Mouse (Mus musculus) limb, embryonic 11.5 days (tissue): ENCODE data around the gene Ddr2. TPM values are rescaled to one million over a fixed set of nuclear protein-coding genes. Genes with fewer than 3 reads are reported as not detected.

Experiments used
- ATAC-seq: fragments of 200-750 bp; cut with Nextera tagmentation; 2 replicates; pipeline ENCODE4 v1.8.0; 2017; ENCODE audit warnings: low read depth; ENCODE audit not compliant: insufficient number of reproducible peaks, low FRiP score, low TSS enrichment
- DNase-seq: peaks from one replicate; pipeline ENCODE4 v3.0.0-alpha.2; 2015; ENCODE audit warnings: low spot score
- H3K27ac ChIP-seq: fragments of 300-500 bp; sonication (generic); replicated peaks from 2 replicates; pipeline ENCODE4 v1.5.1; 2014; ENCODE audit warnings: low read depth, mild to moderate bottlenecking, low read length
- H3K27me3 ChIP-seq: fragments of 300-500 bp; sonication (generic); 2 replicates; pipeline ENCODE4 v1.6.1; 2014; ENCODE audit warnings: mild to moderate bottlenecking, low read length, mixed read lengths; ENCODE audit not compliant: control insufficient read depth, insufficient read depth
- H3K36me3 ChIP-seq: fragments of 300-500 bp; sonication (generic); 2 replicates; pipeline ENCODE4 v1.6.1; 2014; ENCODE audit warnings: mild to moderate bottlenecking, low read length, moderate library complexity, mixed read lengths; ENCODE audit not compliant: control insufficient read depth, insufficient read depth
- H3K4me1 ChIP-seq: fragments of 300-500 bp; sonication (generic); 2 replicates; pipeline ENCODE4 v1.6.1; 2014; ENCODE audit warnings: low read length, mixed read lengths; ENCODE audit not compliant: control insufficient read depth, insufficient read depth
- H3K4me2 ChIP-seq: fragments of 300-500 bp; sonication (generic); 2 replicates; pipeline ENCODE4 v1.6.1; 2014; ENCODE audit warnings: low read depth, mild to moderate bottlenecking, moderate library complexity; ENCODE audit not compliant: severe bottlenecking
- H3K4me3 ChIP-seq: fragments of 300-500 bp; sonication (generic); 2 replicates; pipeline ENCODE4 v1.5.1; 2014; ENCODE audit warnings: low read depth, low read length
- H3K9ac ChIP-seq: fragments of 300-500 bp; sonication (generic); 2 replicates; pipeline ENCODE4 v1.6.1; 2014; ENCODE audit warnings: mild to moderate bottlenecking, low read length
- H3K9me3 ChIP-seq: fragments of 300-500 bp; sonication (generic); 2 replicates; pipeline ENCODE4 v1.6.1; 2016; ENCODE audit warnings: low read length; ENCODE audit not compliant: control insufficient read depth
- WGBS: fragments of 180-500 bp; shearing (Covaris S2); extraction: QIAGEN DNeasy Blood & Tissue Kit; methylation state at CpG from one replicate; pipeline ENCODE4 v1.1.7; 2014; 5-methylcytosine and 5-hydroxymethylcytosine counted together
- polyA plus RNA-seq: library from polyadenylated mRNA; unstranded; fragments of >200 nt; fragmentation: Nextera tagmentation; extraction: Ambion mirVana; gene quantifications from 2 replicates; pipeline ENCODE4 v1.2.1, GENCODE M21; 2014

Ddr2 gene
- polyA plus RNA-seq, 1 experiment from 2014 or later = 104 TPM

DNA sequence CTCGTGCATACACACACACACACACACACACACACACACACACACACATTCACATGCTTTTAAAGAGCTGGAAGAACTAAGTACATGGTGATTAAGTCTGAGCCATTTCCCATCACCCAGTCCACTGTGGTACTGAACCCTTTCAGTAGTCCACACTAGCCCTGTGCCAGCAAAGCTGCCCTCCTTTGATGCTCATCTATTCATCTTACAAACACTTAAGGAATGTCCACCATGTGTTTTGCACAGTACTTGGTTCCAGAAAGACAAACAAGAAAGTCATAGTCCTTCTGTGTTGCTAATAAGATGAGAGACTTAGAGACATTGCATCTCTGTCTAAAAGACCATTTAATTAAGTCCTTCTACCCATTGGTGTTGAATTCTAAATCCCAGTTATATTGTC is 29.7 kb downstream of the Ddr2 start:
- H3K36me3 ChIP-seq = no peaks in the 10 kb centered on the region
- H3K4me2 ChIP-seq = no peak overlapping the region
- no peak overlapping the region for H3K27ac ChIP-seq
- H3K4me3 ChIP-seq = no peak overlapping the region
- H3K27me3 ChIP-seq = no peaks in the 10 kb centered on the region
- DNase-seq (no peak), ATAC-seq (no peak)
- no peaks in the 10 kb centered on the region for H3K4me1 ChIP-seq
- H3K9me3 ChIP-seq = no peaks in the 10 kb centered on the region
- no peak overlapping the region for H3K9ac ChIP-seq
- WGBS = 100% methylated on average over 1 of the region's 1 CpGs

- Histone ChIP-seq H3K9me3 (no peaks in the 10 kb centered on the region), H3K36me3 (no peaks in the 10 kb centered on the region; the same call in 1 of the 2 replicates), H3K4me3 (no peak overlapping the region), H3K9ac (no peak overlapping the region), H3K27ac (no peak overlapping the region), H3K4me1 (no peaks in the 10 kb centered on the region), H3K4me2 (no peak overlapping the region), H3K27me3 (no peaks in the 10 kb centered on the region)
- ATAC-seq (no peak), DNase-seq (no peak)
- 75% methylated on average over 2 of the region's 2 CpGs for WGBS
These were observed 31.1 kb downstream of the Ddr2 start for GRCm38 (mm10) chr1:170079465-170079864.

DNA sequence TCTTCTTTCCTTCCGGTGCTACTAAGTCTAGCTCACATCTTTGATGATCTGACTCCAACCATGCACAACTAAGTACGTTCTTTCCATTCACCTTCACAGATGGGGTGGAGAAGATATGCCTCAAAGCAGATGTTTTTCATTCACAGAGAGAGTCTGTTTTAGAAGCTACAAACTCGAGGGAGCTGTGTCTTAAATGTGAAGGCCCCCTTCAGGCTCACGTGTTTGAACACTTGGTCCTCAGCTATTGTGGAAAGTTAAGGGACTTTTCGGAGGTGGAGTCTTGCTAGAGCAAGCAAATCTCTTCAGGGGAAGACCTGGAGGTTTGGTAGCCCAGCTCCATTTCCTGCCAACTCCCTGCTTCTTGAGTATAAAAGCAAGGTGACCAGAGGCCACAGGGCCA is 34.2 kb downstream of the Ddr2 start:
- Histone ChIP-seq H3K4me3 (no peak overlapping the region), H3K9ac (no peak overlapping the region), H3K4me2 (no peak overlapping the region), H3K27ac (no peak overlapping the region), H3K4me1 (no peaks in the 10 kb centered on the region), H3K9me3 (no peaks in the 10 kb centered on the region), H3K27me3 (no peaks in the 10 kb centered on the region), H3K36me3 (no peaks in the 10 kb centered on the region; the same call in 1 of the 2 replicates)
- ATAC-seq (no peak), DNase-seq (no peak)
- 81% methylated on average over 5 of the region's 5 CpGs for WGBS

DNA sequence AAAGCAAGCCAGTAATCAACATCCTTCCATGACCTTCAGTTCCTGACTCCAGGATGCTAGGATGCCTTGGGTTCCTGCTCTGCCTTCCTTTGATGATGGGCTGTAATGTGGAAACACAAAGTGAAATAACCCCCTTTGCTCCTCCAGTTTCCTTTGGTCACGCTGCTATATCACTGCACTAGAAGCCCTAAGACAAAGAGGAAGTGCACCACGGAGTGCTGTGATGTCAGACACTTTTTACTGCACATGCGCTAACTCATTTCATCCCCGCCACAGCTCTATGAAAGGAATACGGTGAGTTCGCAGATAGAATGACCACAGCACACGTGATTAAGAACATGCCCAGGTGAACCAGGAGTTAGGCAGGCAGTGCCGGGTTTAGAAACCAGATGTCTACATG is 36.8 kb downstream of the Ddr2 start:
- Histone ChIP-seq H3K4me3 (no peak overlapping the region), H3K36me3 (no peaks in the 10 kb centered on the region; the same call in 1 of the 2 replicates), H3K4me2 (no peak overlapping the region), H3K27ac (no peak overlapping the region), H3K4me1 (no peaks in the 10 kb centered on the region), H3K27me3 (no peaks in the 10 kb centered on the region), H3K9ac (no peak overlapping the region), H3K9me3 (no peaks in the 10 kb centered on the region)
- WGBS = 78% methylated on average over 8 of the region's 8 CpGs
- DNase-seq (no peak), ATAC-seq (no peak)

- ATAC-seq = no peak
- H3K4me2 ChIP-seq = no peak overlapping the region
- no peaks in the 10 kb centered on the region for H3K9me3 ChIP-seq
- no peak overlapping the region for H3K9ac ChIP-seq
- H3K27ac ChIP-seq = no peak overlapping the region
- H3K27me3 ChIP-seq = no peaks in the 10 kb centered on the region
- no peak overlapping the region for H3K4me3 ChIP-seq
- DNase-seq = no peak
- 89% methylated on average over 5 of the region's 5 CpGs for WGBS
- no peaks in the 10 kb centered on the region; the same call in 1 of the 2 replicates for H3K36me3 ChIP-seq
- H3K4me1 ChIP-seq = no peaks in the 10 kb centered on the region
These were observed 41.4 kb downstream of the Ddr2 start for GRCm38 (mm10) chr1:170069143-170069542.

GRCm38 (mm10) chr1:170065931-170066330 is 44.6 kb downstream of the Ddr2 start:
- ATAC-seq (no peak), DNase-seq (no peak)
- Histone ChIP-seq H3K36me3 (no peaks in the 10 kb centered on the region; the same call in 1 of the 2 replicates), H3K4me1 (no peaks in the 10 kb centered on the region), H3K9ac (no peak overlapping the region), H3K9me3 (no peaks in the 10 kb centered on the region), H3K4me2 (no peak overlapping the region), H3K4me3 (no peak overlapping the region), H3K27me3 (no peaks in the 10 kb centered on the region), H3K27ac (no peak overlapping the region)
- 70% methylated on average over 2 of the region's 2 CpGs for WGBS

GRCm38 (mm10) chr1:170065009-170065408 is 45.6 kb downstream of the Ddr2 start:
- ATAC-seq (no peak), DNase-seq (no peak)
- no peaks in the 10 kb centered on the region for H3K27me3 ChIP-seq
- H3K36me3 ChIP-seq = no peaks in the 10 kb centered on the region; the same call in 1 of the 2 replicates
- H3K9ac ChIP-seq = no peak overlapping the region
- H3K9me3 ChIP-seq = no peaks in the 10 kb centered on the region
- H3K4me3 ChIP-seq = no peak overlapping the region
- no peaks in the 10 kb centered on the region for H3K4me1 ChIP-seq
- 86% methylated on average over 8 of the region's 8 CpGs for WGBS
- H3K4me2 ChIP-seq = no peak overlapping the region
- H3K27ac ChIP-seq = no peak overlapping the region

GRCm38 (mm10) chr1:170064083-170064494 is 46.5 kb downstream of the Ddr2 start:
- Histone ChIP-seq H3K27ac (no peak overlapping the region), H3K36me3 (no peaks in the 10 kb centered on the region; the same call in 1 of the 2 replicates), H3K9me3 (no peaks in the 10 kb centered on the region), H3K27me3 (no peaks in the 10 kb centered on the region), H3K4me2 (no peak overlapping the region), H3K9ac (no peak overlapping the region), H3K4me1 (no peaks in the 10 kb centered on the region), H3K4me3 (no peak overlapping the region)
- WGBS = 67% methylated on average over 9 of the region's 9 CpGs
- ATAC-seq = no peak
- no peak for DNase-seq

GRCm38 (mm10) chr1:170060214-170060613 is 50.3 kb downstream of the Ddr2 start:
- Histone ChIP-seq H3K27me3 (no peaks in the 10 kb centered on the region), H3K9ac (no peak overlapping the region), H3K27ac (no peak overlapping the region), H3K4me3 (no peak overlapping the region), H3K36me3 (no peaks in the 10 kb centered on the region), H3K4me2 (no peak overlapping the region), H3K4me1 (no peaks in the 10 kb centered on the region), H3K9me3 (no peaks in the 10 kb centered on the region)
- WGBS = 88% methylated on average over 3 of the region's 3 CpGs
- DNase-seq = no peak
- ATAC-seq = no peak
